In the genomic region with DNA sequence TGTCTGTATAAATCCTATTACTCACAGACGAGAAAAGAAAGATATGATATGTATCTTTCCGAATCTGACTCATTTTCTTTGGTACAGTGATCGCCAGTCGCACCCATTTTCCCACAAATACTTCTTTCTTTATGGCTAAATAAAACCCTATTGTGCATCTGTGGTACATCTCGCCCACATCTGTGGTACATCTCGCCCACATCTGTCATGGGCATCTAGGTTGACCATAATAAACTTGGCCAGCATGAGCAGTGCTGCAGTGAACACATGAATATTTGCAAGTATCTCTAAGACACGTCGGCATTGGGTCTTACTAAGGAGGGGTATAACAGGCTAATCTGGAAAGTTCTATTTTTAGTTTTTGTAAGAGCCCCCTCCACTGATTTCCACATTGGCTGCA, we compare ENCODE assay signal across 23 mouse cellular contexts. TPM values are rescaled to one million over a fixed set of nuclear protein-coding genes. Genes with fewer than 3 reads are reported as not detected.
"Had no signal": no experiment of that assay in that cellular context is flagged by ENCODE, and none has a peak within 500 bp of the region (broad histone marks: within the 10 kb centered on the region; RNA-seq: fewer than 3 reads in every experiment).

No protein-coding gene starts in this region.

- H3K4me3 ChIP-seq: liver, embryonic 13.5 days; liver, embryonic 15.5 days; lung, embryonic 15.5 days; megakaryocyte, embryonic 14.5 days; midbrain, embryonic 13.5 days; midbrain, embryonic 15.5 days; neural tube, embryonic 13.5 days; neural tube, embryonic 15.5 days had no signal

- H3K4me2 ChIP-seq: liver, embryonic 13.5 days; liver, embryonic 15.5 days; lung, embryonic 15.5 days; midbrain, embryonic 11.5 days; midbrain, embryonic 13.5 days; midbrain, embryonic 15.5 days; neural tube, embryonic 13.5 days; neural tube, embryonic 15.5 days had no signal

- DNase-seq: liver, embryonic 13.5 days; liver, postnatal 0 days; lung, adult 2 months; lung, postnatal 14 days; lung, postnatal 36 days; retina, postnatal 1 day; right cerebral cortex, postnatal 14 days; right cerebral cortex, postnatal 4 days; spleen, adult 18-20 months; thymus, adult 2 months; thymus, postnatal 25 days; thymus, postnatal 4 days had no signal

- H3K36me3 ChIP-seq: liver, embryonic 13.5 days; liver, embryonic 15.5 days; lung, embryonic 15.5 days; midbrain, embryonic 13.5 days; midbrain, embryonic 15.5 days; neural tube, embryonic 13.5 days; neural tube, embryonic 15.5 days had no signal

- H3K27me3 ChIP-seq: lung, embryonic 15.5 days; midbrain, embryonic 13.5 days; midbrain, embryonic 15.5 days; neural tube, embryonic 13.5 days; neural tube, embryonic 15.5 days had no signal

RNA-seq across cellular contexts. Expression of gene Smoc2, which starts 36.7 kb away (rescaled TPM):
- total RNA-seq: megakaryocyte progenitor cell, adult 5-6 weeks had no signal
- polyA plus RNA-seq: macrophage had no signal

RNA-seq across cellular contexts. Expression of gene Dact2, which starts 38.5 kb away (rescaled TPM):
- total RNA-seq: megakaryocyte progenitor cell, adult 5-6 weeks; monocyte, adult 5-6 weeks had no signal
- polyA plus RNA-seq: macrophage had no signal
